Mouse (Mus musculus) adipose tissue, adult 10 weeks (tissue): ENCODE measurements around the gene Irgm2. TPM values are rescaled to one million over a fixed set of nuclear protein-coding genes. Genes with fewer than 3 reads are reported as not detected.

Source experiments
- polyA plus RNA-seq: library from polyadenylated mRNA; stranded (reverse); fragments of 350-450 nt; fragmentation: Illumina TruSeq; extraction: RNeasy Lipid Tissue Mini Kit (QIAGEN cat#74804); gene quantifications from one replicate; pipeline ENCODE4 v1.2.3, GENCODE M21; 2014; ENCODE audit warnings: low read depth, low replicate concordance

Irgm2 gene
- 16.4 TPM for polyA plus RNA-seq

DNA sequence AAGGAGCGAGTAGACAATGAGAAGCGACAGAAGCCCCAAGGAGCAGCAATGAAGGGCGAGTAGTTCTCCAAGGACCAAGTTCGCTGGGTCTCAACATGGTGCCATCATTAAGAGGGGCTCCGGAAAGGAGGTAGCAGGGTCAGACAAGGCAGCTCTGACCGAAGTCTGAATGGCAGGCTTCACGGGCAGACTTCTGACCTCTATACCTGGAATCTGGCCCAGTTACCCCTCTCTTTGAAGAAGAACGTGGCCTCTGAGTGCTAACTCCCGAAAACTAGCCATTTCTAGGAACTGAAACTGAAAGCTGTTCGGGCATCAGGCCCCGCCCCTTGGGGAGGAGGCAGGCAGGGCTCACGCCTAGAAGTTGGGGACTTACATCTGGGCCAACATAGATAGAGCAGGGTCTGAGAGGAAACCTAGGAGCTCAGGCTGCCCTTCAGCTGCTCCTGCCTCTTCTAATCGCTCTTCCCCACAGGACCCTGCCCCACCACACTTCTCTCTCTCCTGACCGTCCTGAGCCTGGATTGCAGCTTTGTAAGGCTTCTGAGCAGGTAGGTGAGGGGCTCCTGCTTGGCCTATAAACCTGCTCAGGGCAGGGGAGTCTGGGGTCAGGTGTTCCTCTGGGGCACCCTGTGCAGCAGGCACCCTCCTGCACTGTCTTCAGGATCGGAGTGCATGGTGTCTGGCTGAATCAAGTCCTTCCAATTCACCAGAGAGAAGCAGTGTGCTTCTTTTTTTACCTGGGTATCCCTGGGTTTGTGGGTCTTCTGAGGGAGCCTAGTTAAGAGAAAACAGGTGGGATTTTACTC, at the start of gene Irgm2, which contains the start of gene Igtp:
Gene Irgm2, plus strand, starts transcription at position 390 of the 809 bp plus-strand sequence.
Gene Igtp, plus strand, starts transcription at position 328 of the 809 bp plus-strand sequence.

DNA sequence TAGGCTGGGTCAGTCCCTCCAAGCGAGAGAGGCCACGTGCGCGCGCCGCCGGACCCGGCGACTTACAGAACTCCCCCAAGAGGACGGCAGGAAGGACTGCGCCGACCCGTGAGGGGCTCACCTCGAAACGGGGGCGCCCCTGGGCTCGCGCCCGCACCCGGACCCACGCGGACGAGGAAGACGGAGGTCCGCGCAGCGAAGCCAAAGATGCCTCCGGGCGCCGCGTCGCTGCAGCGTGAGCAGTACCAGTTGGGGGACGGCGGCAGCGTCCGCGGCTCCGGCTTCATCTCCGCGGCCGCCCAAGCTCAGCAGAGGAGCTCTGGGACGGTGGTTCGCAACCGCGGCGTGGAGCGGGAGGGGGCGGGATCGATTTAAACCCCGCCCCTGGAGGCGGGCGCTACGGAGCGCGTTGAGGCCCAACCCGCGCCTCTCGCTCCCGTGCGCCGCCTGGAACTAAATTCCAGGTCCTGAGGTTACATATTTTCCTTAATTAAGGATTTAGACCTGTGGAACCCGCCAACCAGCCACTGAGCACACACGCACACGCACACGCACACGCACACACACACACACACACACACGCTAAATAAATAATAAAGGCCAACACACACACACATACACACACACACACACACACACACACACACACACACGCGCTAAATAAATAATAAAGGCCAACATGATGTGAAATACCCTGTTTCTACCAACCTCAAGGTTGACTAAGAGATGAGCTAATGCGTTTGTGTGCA, 31.1 kb upstream of the Irgm2 start, which contains the start of gene Gemin5:
Gene Gemin5, minus strand, starts transcription at position 373 of the 749 bp plus-strand sequence.

GRCm38 (mm10) chr11:58171459-58172091, 27.8 kb upstream of the Irgm2 start, which contains the start of gene Mrpl22:
Mrpl22 (plus strand) TSS chr11:58171661.

Other genes with a start within 250 kb of the Irgm2 start
- 63.7 TPM for gene Larp1, start 190.6 kb upstream of the Irgm2 start, polyA plus RNA-seq
- gene Gm12248, start 106.5 kb upstream of the Irgm2 start, polyA plus RNA-seq: not detected
- 42.1 TPM for gene Cnot8, start 95.5 kb upstream of the Irgm2 start, polyA plus RNA-seq
- 8.7 TPM for gene Gemin5, start 31.1 kb upstream of the Irgm2 start, polyA plus RNA-seq
- 37.3 TPM for gene Mrpl22, start 28.0 kb upstream of the Irgm2 start, polyA plus RNA-seq
- gene Igtp, start 62 bp upstream of the Irgm2 start, polyA plus RNA-seq: 20.9 TPM
- gene 4930438A08Rik, start 75.2 kb downstream of the Irgm2 start, polyA plus RNA-seq: 1.3 TPM
- 29.2 TPM for gene Zfp692, start 107.5 kb downstream of the Irgm2 start, polyA plus RNA-seq
- gene Zfp672, start 130.7 kb downstream of the Irgm2 start, polyA plus RNA-seq: 53.2 TPM
- gene Sh3bp5l, start 131.1 kb downstream of the Irgm2 start, polyA plus RNA-seq: 42.4 TPM
- gene Lypd8, start 179.4 kb downstream of the Irgm2 start, polyA plus RNA-seq: 2,095 TPM
- gene 1810065E05Rik, start 221.5 kb downstream of the Irgm2 start, polyA plus RNA-seq: not detected
- not detected for gene Gm12253, start 232.9 kb downstream of the Irgm2 start, polyA plus RNA-seq